Mouse (Mus musculus) thymus, adult 2 months (tissue): ENCODE results near the gene Raph1. TPM values are rescaled to one million over a fixed set of nuclear protein-coding genes. Genes with fewer than 3 reads are reported as not detected.

ENCODE experiments used
- DNase-seq: peaks from one replicate; pipeline ENCODE4 v3.0.0; 2021
- H3K27ac ChIP-seq: fragments of 200-500 bp; 2 replicates; pipeline ENCODE4 v1.5.1; 2012; ENCODE audit warnings: low read length, control low read depth; ENCODE audit not compliant: control insufficient read depth, insufficient read depth
- H3K27me3 ChIP-seq: fragments of 200-500 bp; 2 replicates; pipeline ENCODE4 v1.6.1; 2012; ENCODE audit warnings: mild to moderate bottlenecking, low read length, moderate library complexity, mixed read lengths; ENCODE audit not compliant: control insufficient read depth, insufficient read depth
- H3K36me3 ChIP-seq: fragments of 200-500 bp; 2 replicates; pipeline ENCODE4 v1.6.1; 2012; ENCODE audit warnings: mild to moderate bottlenecking, low read length, moderate library complexity; ENCODE audit not compliant: control insufficient read depth, insufficient read depth
- H3K4me1 ChIP-seq: fragments of 200-500 bp; replicated peaks from 2 replicates; pipeline ENCODE4 v1.6.1; 2012; ENCODE audit warnings: low read length; ENCODE audit not compliant: control insufficient read depth, insufficient read depth
- H3K4me3 ChIP-seq: fragments of 200-500 bp; 2 replicates; pipeline ENCODE4 v1.5.1; 2012; ENCODE audit warnings: mild to moderate bottlenecking, low read length, control low read depth, moderate library complexity; ENCODE audit not compliant: control insufficient read depth, insufficient read depth
- CTCF ChIP-seq: fragments of 200-500 bp; IDR thresholded peaks from 2 replicates; pipeline ENCODE4 v1.5.1; 2012; ENCODE audit warnings: mild to moderate bottlenecking, control low read depth, low read length, moderate library complexity, borderline replicate concordance; ENCODE audit not compliant: control insufficient read depth, poor library complexity, insufficient read depth; ENCODE audit errors: extremely low read depth
- POLR2A ChIP-seq: fragments of 200-500 bp; IDR thresholded peaks from 2 replicates; pipeline ENCODE4 v1.6.1; 2012; ENCODE audit warnings: mild to moderate bottlenecking, low read length, control low read depth, moderate library complexity; ENCODE audit not compliant: control insufficient read depth, poor library complexity, insufficient read depth; ENCODE audit errors: extremely low read depth
- WGBS: fragments of 180-500 bp; shearing (Covaris S2); methylation state at CpG from one replicate; pipeline ENCODE4 v1.1.7; 2018; 5-methylcytosine and 5-hydroxymethylcytosine counted together
- polyA plus RNA-seq: library from polyadenylated mRNA; depleted of rRNA; stranded (reverse); fragments of >200 nt; gene quantifications from 2 replicates; pipeline ENCODE4 v1.2.3, GENCODE M21; 2012

Gene Raph1
- polyA plus RNA-seq, 1 experiment: 7.1 TPM

DNA sequence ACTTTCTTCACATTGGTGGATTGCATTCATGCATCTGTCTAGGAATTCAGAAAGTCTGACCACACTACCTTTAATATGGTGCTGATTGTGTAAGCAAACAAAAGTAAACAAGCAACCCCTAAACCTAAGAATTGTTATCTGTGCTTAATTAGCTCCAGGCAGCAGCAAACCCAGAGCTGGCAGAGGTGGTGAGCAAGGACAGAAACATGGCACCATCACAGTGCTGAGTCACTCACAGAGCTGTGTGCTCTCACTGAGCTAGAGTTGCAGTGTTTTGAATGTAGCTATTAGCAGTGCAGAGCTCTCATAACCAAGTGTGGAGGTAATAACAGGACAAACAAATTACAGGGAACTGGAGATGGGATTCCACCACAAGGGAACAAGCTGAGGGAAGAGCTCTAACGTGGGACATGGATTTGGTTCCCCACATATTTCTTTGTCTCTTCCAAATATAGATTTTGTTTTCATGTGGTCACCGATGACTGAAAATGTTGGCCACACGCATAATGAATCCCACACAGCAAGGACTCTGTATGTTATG lies 37.6 kb upstream of the Raph1 start:
- no peak for DNase-seq
- Histone ChIP-seq H3K36me3 (no peaks in the 10 kb centered on the region), H3K27ac (no peak overlapping the region), H3K4me3 (no peak overlapping the region), H3K27me3 (no peaks in the 10 kb centered on the region), H3K4me1 (0 out of 2 replicates have a peak, but pooled peaks cover 2% of the 10 kb centered on the region)
- TF ChIP-seq POLR2A: no peak
- no peak for TF ChIP-seq CTCF
- 87% methylated on average over 3 of the region's 3 CpGs for WGBS

DNA sequence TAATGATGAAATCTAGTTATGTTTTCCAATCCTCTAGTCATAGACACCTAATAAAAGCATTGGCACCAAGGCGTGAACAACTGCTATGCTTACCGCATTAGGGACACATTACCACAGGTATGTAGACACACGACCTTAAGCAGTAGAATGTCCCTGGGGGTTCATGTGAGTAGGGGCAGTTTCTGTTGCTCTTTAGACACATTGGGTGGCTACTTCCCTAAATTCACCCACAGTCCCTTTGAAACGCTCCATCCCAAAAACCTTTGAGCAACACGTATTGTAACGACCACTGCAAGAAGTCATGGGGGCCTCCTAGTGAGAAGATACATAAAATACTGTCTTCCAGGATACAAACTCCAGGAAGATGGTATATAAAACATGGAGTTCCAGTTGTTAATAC lies 33.8 kb upstream of the Raph1 start:
- no peak for TF ChIP-seq POLR2A
- no peak for TF ChIP-seq CTCF

DNA sequence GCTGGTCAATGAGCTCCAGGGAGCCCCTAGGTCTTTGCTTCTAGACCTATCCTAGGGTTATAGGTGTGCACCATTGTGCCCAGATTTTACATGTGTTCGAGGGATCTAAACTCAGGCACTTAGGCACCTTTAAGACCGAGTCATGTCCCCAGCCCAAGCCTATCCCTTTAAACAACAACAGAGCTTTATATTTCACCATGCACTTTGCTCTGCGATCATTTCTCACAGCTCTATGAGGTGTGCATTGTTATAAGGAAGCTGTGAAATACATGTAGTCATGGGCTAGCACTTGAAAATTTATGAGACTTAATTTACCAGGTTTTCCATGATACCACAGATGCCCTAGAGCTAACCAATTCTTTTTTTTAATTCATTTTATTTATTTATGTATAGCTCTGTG lies 33.0 kb upstream of the Raph1 start:
- Histone ChIP-seq H3K27ac (no peak overlapping the region), H3K4me1 (no peaks in the 10 kb centered on the region), H3K4me3 (no peak overlapping the region), H3K27me3 (no peaks in the 10 kb centered on the region), H3K36me3 (no peaks in the 10 kb centered on the region)
- TF ChIP-seq CTCF (no peak), POLR2A (no peak)
- no peak for DNase-seq
- WGBS: 98% methylated on average over 3 of the region's 3 CpGs

More for the DNA sequence above, 33.8 kb upstream of the Raph1 start:
- Histone ChIP-seq H3K4me3 (no peak overlapping the region), H3K36me3 (no peaks in the 10 kb centered on the region), H3K4me1 (no peaks in the 10 kb centered on the region), H3K27ac (no peak overlapping the region), H3K27me3 (no peaks in the 10 kb centered on the region)
- no peak for DNase-seq
- WGBS: 89% methylated on average over 6 of the region's 6 CpGs

DNA sequence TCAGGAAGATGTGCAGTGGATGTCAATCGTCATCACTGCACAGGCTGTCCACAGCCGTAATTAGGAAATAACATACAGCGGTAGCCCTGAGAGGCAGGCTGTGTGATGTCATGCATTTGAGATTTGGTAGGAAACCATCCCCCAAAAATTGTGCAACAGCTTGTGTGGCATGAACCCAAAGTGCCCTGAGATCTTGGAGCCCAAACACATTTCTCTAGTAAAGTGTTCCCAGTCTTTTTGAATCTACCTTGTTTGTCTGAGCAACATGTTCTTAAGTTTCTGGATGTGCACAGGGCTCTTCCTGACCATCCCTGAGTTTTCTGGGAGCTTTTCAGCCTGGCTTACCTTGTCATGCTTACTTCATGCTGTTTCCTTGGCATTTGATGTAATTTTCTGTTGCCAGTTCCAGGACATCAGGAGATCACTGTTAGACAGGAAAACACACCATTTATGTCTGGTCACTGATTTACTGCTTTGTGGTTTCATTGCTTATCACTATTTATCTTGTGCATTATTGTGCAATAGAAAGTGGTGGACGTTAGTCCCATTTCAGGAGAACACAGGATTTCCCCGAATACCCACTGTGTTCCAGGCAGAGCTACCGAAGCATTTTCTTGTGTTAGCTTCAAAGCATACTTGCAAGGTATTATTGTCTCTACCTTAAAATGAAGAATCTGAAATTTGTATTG lies 32.3 kb upstream of the Raph1 start:
- no peak for DNase-seq
- no peak overlapping the region for H3K27ac ChIP-seq
- 92% methylated on average over 6 of the region's 6 CpGs for WGBS

DNA sequence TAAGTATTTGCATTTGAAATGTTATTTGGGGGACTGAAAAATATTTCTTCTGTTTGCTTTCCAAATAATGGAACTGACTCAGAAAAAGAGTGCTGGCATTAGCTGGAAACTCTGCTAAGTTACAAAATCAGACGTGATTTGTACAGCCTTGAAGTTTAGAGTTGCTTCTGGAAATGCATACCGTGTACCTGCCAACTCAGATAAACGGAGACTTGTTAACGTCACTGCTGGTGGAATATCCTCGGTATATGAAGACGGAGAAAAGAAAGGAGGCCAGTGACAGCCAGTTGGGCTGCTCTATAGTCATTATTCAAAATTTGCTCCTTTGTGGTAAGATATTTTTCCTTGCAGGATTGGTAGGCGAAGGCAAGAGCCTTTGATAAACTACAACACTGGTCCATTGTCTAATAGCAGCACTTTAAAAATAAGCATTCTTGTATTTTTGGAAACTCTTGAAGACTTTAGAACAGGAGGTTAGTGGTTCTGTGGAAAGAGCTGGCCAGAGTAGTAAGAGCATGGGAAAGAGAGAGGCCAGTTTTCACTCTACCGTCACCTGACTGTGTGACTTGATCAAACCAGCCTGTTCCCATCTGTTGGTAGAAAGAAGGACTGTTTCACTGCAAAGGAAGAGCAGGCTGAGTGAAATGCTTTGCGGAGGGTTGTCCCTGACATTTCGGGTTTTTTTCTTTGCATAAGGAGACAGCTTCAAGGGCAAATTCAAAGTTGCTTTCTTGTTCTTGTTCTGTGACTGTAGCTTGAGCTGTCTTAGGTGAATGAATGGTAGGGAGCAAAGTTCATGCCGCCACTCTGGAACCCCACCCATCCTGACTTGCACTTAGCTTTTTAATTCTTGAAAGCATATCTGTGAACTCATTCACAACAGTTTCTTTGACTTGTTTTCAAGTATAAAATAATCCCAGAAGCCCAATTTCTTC lies 29.7 kb upstream of the Raph1 start:
- Histone ChIP-seq H3K4me1 (no peaks in the 10 kb centered on the region), H3K27ac (no peak overlapping the region), H3K4me3 (no peak overlapping the region), H3K27me3 (no peaks in the 10 kb centered on the region), H3K36me3 (no peaks in the 10 kb centered on the region)
- DNase-seq: no peak
- 95% methylated on average over 11 of the region's 11 CpGs for WGBS
- no peak for TF ChIP-seq CTCF
- no peak for TF ChIP-seq POLR2A

More for the DNA sequence above, 32.3 kb upstream of the Raph1 start:
- no peaks in the 10 kb centered on the region for H3K4me1 ChIP-seq
- no peaks in the 10 kb centered on the region for H3K27me3 ChIP-seq
- no peaks in the 10 kb centered on the region for H3K36me3 ChIP-seq
- no peak overlapping the region for H3K4me3 ChIP-seq
- TF ChIP-seq CTCF (no peak), POLR2A (no peak)

DNA sequence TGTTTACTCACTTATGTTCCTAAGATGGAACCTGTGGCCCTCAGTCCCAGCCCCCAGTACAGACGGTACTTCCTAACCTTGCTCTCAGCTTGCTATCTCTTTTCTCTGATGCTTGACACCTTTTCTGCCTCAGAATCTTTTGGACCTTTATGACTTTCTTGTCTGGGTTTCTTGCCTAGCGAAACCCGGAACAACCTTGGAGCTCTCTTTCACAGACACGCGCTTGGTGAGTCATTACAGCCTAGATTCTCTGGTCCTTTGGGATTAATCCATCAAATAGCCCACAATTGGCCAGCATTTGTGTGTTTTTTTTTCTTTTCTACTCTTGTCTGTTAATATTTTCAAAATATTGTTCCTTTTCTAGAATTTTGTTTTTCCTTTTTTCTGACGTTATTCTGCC lies 26.2 kb upstream of the Raph1 start:
- no peak for DNase-seq
- H3K4me1 ChIP-seq: no peaks in the 10 kb centered on the region
- no peak for TF ChIP-seq POLR2A
- no peak for TF ChIP-seq CTCF
- no peaks in the 10 kb centered on the region for H3K27me3 ChIP-seq
- WGBS: 97% methylated on average over 6 of the region's 6 CpGs
- no peak overlapping the region for H3K4me3 ChIP-seq
- no peaks in the 10 kb centered on the region for H3K36me3 ChIP-seq
- no peak overlapping the region for H3K27ac ChIP-seq
